Mouse (Mus musculus): ENCODE results near the gene Vgll4. TPM values are rescaled to one million over a fixed set of nuclear protein-coding genes. Genes with fewer than 3 reads are reported as not detected.
A peak's percentile ranks its signal among the peaks of the same experiment; 100 is the strongest.

Vgll4 gene
- polyA plus RNA-seq, 2 experiments: 70.1 to 103 TPM

- no peak overlapping the region for H3K27ac ChIP-seq (replicated peaks; ENCODE audit: low read depth, low read length)
- H3K27me3 ChIP-seq (ENCODE audit: control insufficient read depth, insufficient read depth, low read length): no peaks in the 10 kb centered on the region
- H3K9ac ChIP-seq (ENCODE audit: low read depth, low read length, severe bottlenecking): no peak overlapping the region
- ATAC-seq (ENCODE audit: low FRiP score, low read depth): no peak
- no peak overlapping the region for H3K4me3 ChIP-seq (replicated peaks; ENCODE audit: low read length)
- H3K4me2 ChIP-seq (replicated peaks; ENCODE audit: low read depth, low read length, severe bottlenecking): no peak overlapping the region
- TF ChIP-seq POLR2A (IDR thresholded peaks at IDR 0.05; ENCODE audit: borderline replicate concordance, extremely low read depth, insufficient read depth, insufficient read length): no peak
- H3K9me3 ChIP-seq (ENCODE audit: control insufficient read depth, low read length): no peaks in the 10 kb centered on the region
- no peaks in the 10 kb centered on the region for H3K36me3 ChIP-seq (ENCODE audit: control insufficient read depth, insufficient read depth, low read length)
- peaks cover 28% of the 10 kb centered on the region for H3K4me1 ChIP-seq (ENCODE audit: control insufficient read depth, insufficient read depth, low read length)
- 86% methylated on average over 8 of the region's 8 CpGs for WGBS
- DNase-seq (ENCODE audit: low spot score): no peak
These were observed 4.4 kb downstream of the Vgll4 start for GRCm38 (mm10) chr6:114965396-114965795.

GRCm38 (mm10) chr6:114964235-114964634 lies 5.6 kb downstream of the Vgll4 start:
- Histone ChIP-seq H3K4me2 (replicated peaks; ENCODE audit: low read depth, low read length, severe bottlenecking) (no peak overlapping the region), H3K27ac (replicated peaks; ENCODE audit: low read depth, low read length) (peak overlapping the region; percentile 38; the same call in 1 of the 2 replicates), H3K9ac (ENCODE audit: low read depth, low read length, severe bottlenecking) (no peak overlapping the region), H3K9me3 (ENCODE audit: control insufficient read depth, low read length) (no peaks in the 10 kb centered on the region), H3K27me3 (ENCODE audit: control insufficient read depth, insufficient read depth, low read length) (no peaks in the 10 kb centered on the region), H3K4me3 (replicated peaks; ENCODE audit: low read length) (no peak overlapping the region), H3K36me3 (ENCODE audit: control insufficient read depth, insufficient read depth, low read length) (no peaks in the 10 kb centered on the region), H3K4me1 (ENCODE audit: control insufficient read depth, insufficient read depth, low read length) (peaks cover 29% of the 10 kb centered on the region)
- DNase-seq (ENCODE audit: low spot score) (no peak), ATAC-seq (ENCODE audit: low FRiP score, low read depth) (no peak)
- WGBS: 57% methylated on average over 2 of the region's 2 CpGs
- TF ChIP-seq POLR2A (IDR thresholded peaks at IDR 0.05; ENCODE audit: borderline replicate concordance, extremely low read depth, insufficient read depth, insufficient read length): no peak

GRCm38 (mm10) chr6:114963636-114964035 lies 6.2 kb downstream of the Vgll4 start:
- H3K27ac ChIP-seq (replicated peaks; ENCODE audit: low read depth, low read length): peak overlapping the region; percentile 38; the same call in 1 of the 2 replicates
- H3K4me3 ChIP-seq (replicated peaks; ENCODE audit: low read length): no peak overlapping the region
- WGBS: 61% methylated on average over 5 of the region's 5 CpGs
- H3K27me3 ChIP-seq (ENCODE audit: control insufficient read depth, insufficient read depth, low read length): no peaks in the 10 kb centered on the region
- DNase-seq (ENCODE audit: low spot score) (no peak), ATAC-seq (ENCODE audit: low FRiP score, low read depth) (no peak)
- H3K9ac ChIP-seq (ENCODE audit: low read depth, low read length, severe bottlenecking): no peak overlapping the region
- no peaks in the 10 kb centered on the region for H3K36me3 ChIP-seq (ENCODE audit: control insufficient read depth, insufficient read depth, low read length)
- H3K4me2 ChIP-seq (replicated peaks; ENCODE audit: low read depth, low read length, severe bottlenecking): no peak overlapping the region
- H3K9me3 ChIP-seq (ENCODE audit: control insufficient read depth, low read length): no peaks in the 10 kb centered on the region
- peaks cover 35% of the 10 kb centered on the region for H3K4me1 ChIP-seq (ENCODE audit: control insufficient read depth, insufficient read depth, low read length)
- TF ChIP-seq POLR2A (IDR thresholded peaks at IDR 0.05; ENCODE audit: borderline replicate concordance, extremely low read depth, insufficient read depth, insufficient read length): no peak

DNA sequence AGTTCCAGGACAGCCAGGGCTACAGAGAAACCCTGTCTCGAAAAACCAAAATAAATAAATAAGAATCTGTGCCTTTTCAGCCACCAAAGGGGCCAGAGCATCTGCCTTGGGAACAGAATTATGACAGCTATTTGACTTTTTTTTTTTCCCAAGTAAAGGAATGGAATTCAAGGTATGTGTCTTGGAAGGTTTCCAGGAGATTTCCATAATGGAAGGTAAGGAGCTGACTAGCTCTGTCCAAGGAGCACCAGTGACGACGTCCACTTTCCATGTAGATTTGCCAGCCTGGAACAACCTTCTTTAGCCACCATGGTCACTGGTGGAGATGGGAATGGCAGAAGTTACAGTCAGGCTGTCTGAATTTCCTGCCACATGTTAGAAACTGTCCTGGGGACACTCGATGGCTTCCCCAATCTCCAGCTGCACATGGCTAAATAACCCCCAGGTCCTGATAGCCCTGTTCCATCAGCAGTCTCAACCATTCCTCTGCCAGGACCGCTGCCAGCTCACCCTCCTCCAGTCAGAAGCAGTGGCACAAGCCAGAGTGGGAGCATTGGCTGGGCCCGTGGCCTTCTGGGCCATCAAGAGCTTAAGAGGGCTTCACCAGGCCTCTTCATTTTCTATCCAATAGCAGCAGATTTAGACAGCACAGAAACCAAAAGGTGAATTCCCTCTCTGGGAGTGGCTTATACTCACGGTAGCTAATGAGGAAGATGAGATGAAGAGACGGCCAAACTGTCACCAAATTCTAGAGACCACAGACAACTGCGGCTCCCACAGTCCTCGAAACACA lies 8.3 kb downstream of the Vgll4 start:
- H3K4me3 ChIP-seq (replicated peaks; ENCODE audit: low read length): no peak overlapping the region
- H3K27ac ChIP-seq (replicated peaks; ENCODE audit: low read depth, low read length): no peak overlapping the region
- no peak overlapping the region for H3K9ac ChIP-seq (ENCODE audit: low read depth, low read length, severe bottlenecking)
- DNase-seq (ENCODE audit: low spot score) (peak; percentile 29), ATAC-seq (ENCODE audit: low FRiP score, low read depth) (no peak)
- no peaks in the 10 kb centered on the region for H3K27me3 ChIP-seq (ENCODE audit: control insufficient read depth, insufficient read depth, low read length)
- no peak for TF ChIP-seq POLR2A (IDR thresholded peaks at IDR 0.05; ENCODE audit: borderline replicate concordance, extremely low read depth, insufficient read depth, insufficient read length)
- peaks cover 35% of the 10 kb centered on the region for H3K4me1 ChIP-seq (ENCODE audit: control insufficient read depth, insufficient read depth, low read length)
- no peaks in the 10 kb centered on the region for H3K9me3 ChIP-seq (ENCODE audit: control insufficient read depth, low read length)
- 75% methylated on average over 10 of the region's 10 CpGs for WGBS
- no peak overlapping the region for H3K4me2 ChIP-seq (replicated peaks; ENCODE audit: low read depth, low read length, severe bottlenecking)
- no peaks in the 10 kb centered on the region for H3K36me3 ChIP-seq (ENCODE audit: control insufficient read depth, insufficient read depth, low read length)

GRCm38 (mm10) chr6:114959012-114959398 lies 10.8 kb downstream of the Vgll4 start:
- TF ChIP-seq POLR2A (IDR thresholded peaks at IDR 0.05; ENCODE audit: borderline replicate concordance, extremely low read depth, insufficient read depth, insufficient read length): no peak
- Histone ChIP-seq H3K36me3 (ENCODE audit: control insufficient read depth, insufficient read depth, low read length) (no peaks in the 10 kb centered on the region), H3K27me3 (ENCODE audit: control insufficient read depth, insufficient read depth, low read length) (no peaks in the 10 kb centered on the region), H3K9me3 (ENCODE audit: control insufficient read depth, low read length) (no peaks in the 10 kb centered on the region), H3K27ac (replicated peaks; ENCODE audit: low read depth, low read length) (no peak overlapping the region), H3K9ac (ENCODE audit: low read depth, low read length, severe bottlenecking) (no peak overlapping the region), H3K4me3 (replicated peaks; ENCODE audit: low read length) (no peak overlapping the region), H3K4me2 (replicated peaks; ENCODE audit: low read depth, low read length, severe bottlenecking) (no peak overlapping the region), H3K4me1 (ENCODE audit: control insufficient read depth, insufficient read depth, low read length) (peaks cover 25% of the 10 kb centered on the region)
- DNase-seq (ENCODE audit: low spot score) (no peak), ATAC-seq (ENCODE audit: low FRiP score, low read depth) (no peak)
- WGBS: 65% methylated on average over 6 of the region's 6 CpGs

Data from limb, embryonic 14.5 days (tissue).